Mouse (Mus musculus) kidney, embryonic 14.5 days (tissue): Measurements from ENCODE around the gene Pnkd. TPM values are rescaled to one million over a fixed set of nuclear protein-coding genes. Genes with fewer than 3 reads are reported as not detected.
A peak's percentile ranks its signal among the peaks of the same experiment; 100 is the strongest.
"Not testable (repeated sequence)": the region's sequence is repeated elsewhere in the genome, so short reads cannot be mapped to it uniquely, and the experiment has no call there.

Experiments used
- ATAC-seq: fragments of 200-750 bp; cut with Nextera tagmentation; 2 replicates; pipeline ENCODE4 v1.8.0; 2017; ENCODE audit warnings: moderate number of reproducible peaks, mild to moderate bottlenecking, moderate TSS enrichment, moderate library complexity; ENCODE audit not compliant: low FRiP score, low TSS enrichment
- H3K27ac ChIP-seq: fragments of 300-500 bp; sonication (generic); 2 replicates; pipeline ENCODE4 v1.5.1; 2014; ENCODE audit warnings: low read depth, mild to moderate bottlenecking, low read length, moderate library complexity, mixed read lengths
- H3K27me3 ChIP-seq: fragments of 300-500 bp; sonication (generic); 2 replicates; pipeline ENCODE4 v1.6.1; 2014; ENCODE audit warnings: mild to moderate bottlenecking, low read length; ENCODE audit not compliant: control insufficient read depth, insufficient read depth
- H3K36me3 ChIP-seq: fragments of 300-500 bp; sonication (generic); 2 replicates; pipeline ENCODE4 v1.6.1; 2014; ENCODE audit warnings: low read length, mixed read lengths; ENCODE audit not compliant: control insufficient read depth, insufficient read depth
- H3K4me1 ChIP-seq: fragments of 300-500 bp; sonication (generic); 2 replicates; pipeline ENCODE4 v1.6.1; 2014; ENCODE audit warnings: low read length, mixed read lengths; ENCODE audit not compliant: control insufficient read depth, insufficient read depth
- H3K4me2 ChIP-seq: fragments of 300-500 bp; sonication (generic); replicated peaks from 2 replicates; pipeline ENCODE4 v1.6.1; 2014; ENCODE audit warnings: low read depth, mild to moderate bottlenecking, low read length
- H3K4me3 ChIP-seq: fragments of 300-500 bp; sonication (generic); 2 replicates; pipeline ENCODE4 v1.5.1; 2014; ENCODE audit warnings: mild to moderate bottlenecking, low read length
- H3K9ac ChIP-seq: fragments of 300-500 bp; sonication (generic); 2 replicates; pipeline ENCODE4 v1.6.1; 2014; ENCODE audit warnings: low read depth, mild to moderate bottlenecking, low read length, moderate library complexity
- H3K9me3 ChIP-seq: fragments of 300-500 bp; sonication (generic); 2 replicates; pipeline ENCODE4 v1.6.1; 2016; ENCODE audit warnings: low read length; ENCODE audit not compliant: control insufficient read depth
- WGBS: fragments of 180-500 bp; shearing (Covaris S2); extraction: QIAGEN DNeasy Blood & Tissue Kit; methylation state at CpG from one replicate; pipeline ENCODE4 v1.1.7; 2014; 5-methylcytosine and 5-hydroxymethylcytosine counted together
- polyA plus RNA-seq: library from polyadenylated mRNA; unstranded; fragments of >200 nt; fragmentation: Nextera tagmentation; extraction: Ambion mirVana; gene quantifications from 2 replicates; pipeline ENCODE4 v1.2.1, GENCODE M21; 2014

The Pnkd gene
- polyA plus RNA-seq, 1 experiment from 2014 or later = 126 TPM

DNA sequence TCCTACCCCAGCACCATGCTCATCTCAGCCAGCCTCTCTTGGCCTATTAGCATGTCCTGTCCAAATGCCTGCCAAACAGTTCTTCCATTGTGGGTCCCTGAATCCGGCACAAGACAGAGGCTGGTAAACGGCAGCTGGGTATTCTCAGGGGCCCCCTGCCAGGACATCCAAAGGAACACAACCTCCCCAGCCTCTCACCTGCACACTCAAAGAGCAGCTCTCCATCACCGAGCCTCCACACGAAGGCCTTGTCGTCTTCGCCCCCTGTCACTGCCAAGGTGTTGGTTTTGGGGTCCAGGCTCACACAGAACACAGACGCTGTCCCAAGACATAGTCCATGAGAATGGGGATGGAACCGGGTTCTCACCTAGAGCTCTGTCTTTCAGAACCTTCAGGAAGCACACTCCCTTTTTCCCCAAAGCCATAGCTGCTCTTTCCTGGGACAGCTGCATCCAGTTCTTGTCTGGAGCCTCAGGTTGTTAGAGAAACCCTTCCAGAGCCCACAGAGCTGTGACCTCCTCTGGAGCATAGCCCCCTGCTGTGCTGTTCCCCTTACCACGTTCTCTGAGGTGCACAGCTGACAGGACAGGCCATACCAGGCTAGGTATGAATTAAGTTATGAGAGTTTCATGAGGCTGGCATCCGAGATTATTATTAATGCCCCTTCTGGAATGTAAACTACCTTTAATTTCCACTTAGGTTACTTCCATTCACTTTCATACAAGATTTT, 1.7 kb upstream of the Pnkd start:
- no peaks in the 10 kb centered on the region for H3K9me3 ChIP-seq
- H3K4me2 ChIP-seq = no peak overlapping the region
- no peak for ATAC-seq
- no peaks in the 10 kb centered on the region for H3K27me3 ChIP-seq
- no peak overlapping the region for H3K27ac ChIP-seq
- peaks cover 45% of the 10 kb centered on the region for H3K36me3 ChIP-seq
- H3K4me3 ChIP-seq = no peak overlapping the region
- peaks cover 10% of the 10 kb centered on the region for H3K4me1 ChIP-seq
- WGBS = 92% methylated on average over 10 of the region's 10 CpGs
- 0 out of 2 replicates have a peak overlapping the region, but pooled peaks have one; percentile 7 for H3K9ac ChIP-seq

DNA sequence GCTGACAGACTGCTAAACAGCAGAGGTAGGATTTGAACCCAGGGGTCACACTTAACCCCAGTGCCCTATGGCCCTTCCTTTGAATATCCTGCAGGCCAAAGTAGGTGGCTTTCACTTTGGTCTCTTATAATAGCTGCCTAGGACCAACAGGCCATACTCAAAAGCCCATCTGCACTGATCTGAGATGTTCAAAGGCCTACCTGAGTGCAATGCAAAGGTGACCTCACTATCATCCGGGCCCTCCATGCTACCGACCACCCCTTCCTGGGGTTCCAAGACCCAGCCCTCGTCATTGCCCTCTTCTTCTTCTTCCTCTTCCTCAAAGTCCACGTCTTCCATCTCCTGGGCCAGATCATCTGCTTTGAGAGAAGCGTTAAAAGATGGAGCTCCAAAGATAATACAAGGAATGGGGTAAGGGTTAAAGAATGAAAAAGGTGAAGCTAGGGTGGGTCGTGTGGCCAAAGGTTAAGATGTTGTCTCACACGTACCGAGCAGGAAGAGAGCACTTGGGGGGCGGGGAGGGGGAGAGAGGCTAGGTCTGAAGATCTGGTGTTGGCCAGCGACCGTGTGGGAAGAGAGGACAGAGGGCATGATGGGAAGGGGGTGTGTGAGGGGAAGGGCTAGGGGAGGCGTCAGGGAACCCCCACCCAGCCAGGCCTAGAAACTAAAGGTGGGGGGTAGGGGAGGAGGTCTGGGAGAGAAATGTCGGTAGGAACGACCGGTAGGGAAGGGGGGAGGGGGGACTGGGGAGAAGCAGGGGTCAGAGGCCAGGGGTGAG, 855 bp upstream of the Pnkd start:
- Histone ChIP-seq H3K4me3 (peak overlapping the region; percentile 83), H3K36me3 (peaks cover 50% of the 10 kb centered on the region), H3K27me3 (no peaks in the 10 kb centered on the region), H3K9ac (peak overlapping the region; percentile 80), H3K4me1 (peaks cover 9% of the 10 kb centered on the region; the same call in 1 of the 2 replicates), H3K27ac (peak overlapping the region; percentile 67), H3K9me3 (no peaks in the 10 kb centered on the region), H3K4me2 (peak overlapping the region; percentile 88)
- 11% methylated on average over 15 of the region's 15 CpGs for WGBS
- ATAC-seq = peak; percentile 60

DNA sequence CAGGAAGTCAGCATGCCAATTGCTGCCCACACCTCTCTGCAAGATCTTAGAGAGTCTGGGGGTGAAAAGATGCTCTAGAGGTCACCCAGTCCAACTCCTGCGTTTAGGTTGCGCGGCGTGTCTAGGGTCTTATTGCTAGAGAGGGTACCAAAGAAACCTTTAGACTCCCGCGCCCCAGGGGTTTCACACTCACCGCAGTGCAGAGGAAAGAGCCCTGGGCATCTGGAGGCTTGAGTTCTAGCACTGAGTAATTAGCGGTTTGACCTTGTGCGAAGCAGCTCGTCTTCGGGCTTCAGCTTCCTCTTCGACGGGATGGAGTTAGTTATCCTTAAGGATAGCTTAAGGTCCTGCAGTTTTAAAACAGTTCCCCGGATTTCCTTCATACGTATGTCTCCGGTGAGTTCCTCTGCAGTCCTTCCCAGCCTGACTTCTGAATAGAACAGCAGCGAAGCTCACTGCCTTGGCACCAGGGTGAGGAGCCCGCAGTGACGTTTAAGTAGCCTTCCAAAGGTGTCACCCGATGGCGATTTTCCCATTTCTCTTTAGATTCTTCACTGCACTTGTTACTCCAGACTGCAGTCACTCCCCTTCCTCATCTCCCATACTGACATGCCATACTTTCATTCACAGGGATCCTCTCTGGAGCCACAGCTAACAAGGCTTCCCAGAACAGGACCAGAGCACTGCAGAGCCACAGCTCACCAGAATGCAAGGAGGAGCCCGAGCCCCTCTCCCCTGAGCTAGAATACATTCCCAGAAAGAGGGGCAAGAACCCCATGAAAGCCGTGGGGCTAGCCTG, 681 bp downstream of the Pnkd start:
- 4% methylated on average over 23 of the region's 23 CpGs for WGBS
- no peak overlapping the region for H3K27ac ChIP-seq

DNA sequence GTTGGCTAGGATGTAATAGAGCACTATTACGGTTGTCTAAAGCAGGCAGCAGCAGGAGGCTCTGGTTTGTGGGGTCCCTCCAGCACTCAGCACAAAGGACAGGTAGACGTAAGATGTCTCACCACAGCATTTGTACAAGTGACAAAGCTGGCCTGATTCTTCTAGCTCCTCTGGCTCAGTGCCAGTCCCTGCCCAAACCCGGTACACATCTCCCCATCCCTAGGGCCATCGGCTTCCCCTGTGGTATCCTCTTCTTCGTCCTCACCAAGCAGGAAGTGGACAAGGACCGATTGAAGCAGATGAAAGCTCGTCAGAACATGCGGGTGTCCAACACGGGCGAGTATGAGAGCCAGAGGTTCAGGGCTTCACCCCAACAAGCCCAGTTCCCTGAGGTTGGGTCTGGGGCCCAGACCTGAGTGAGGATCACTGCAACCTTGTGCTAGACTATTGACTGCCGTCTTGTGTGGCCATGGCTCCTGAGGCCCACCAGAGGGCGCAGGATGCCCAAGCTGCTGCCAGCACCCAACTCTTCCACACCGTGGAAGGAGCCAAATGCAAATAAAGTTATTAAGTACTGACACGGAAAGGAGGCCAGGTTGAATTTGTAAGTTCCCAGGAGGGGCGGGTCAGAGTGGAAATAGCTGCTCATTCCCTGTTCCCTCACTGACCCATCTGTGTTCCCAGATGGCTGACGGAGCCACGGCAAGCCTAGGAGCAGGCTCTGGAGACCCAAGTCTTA, 2.3 kb downstream of the Pnkd start:
- H3K27ac ChIP-seq, ATAC-seq, H3K4me3 ChIP-seq, H3K4me2 ChIP-seq, H3K9me3 ChIP-seq, H3K9ac ChIP-seq, H3K27me3 ChIP-seq, H3K4me1 ChIP-seq: not testable (repeated sequence)
- WGBS = 62% methylated on average over 15 of the region's 17 CpGs
- peaks cover 43% of the 10 kb centered on the region for H3K36me3 ChIP-seq

More for the DNA sequence above, 681 bp downstream of the Pnkd start:
- no peaks in the 10 kb centered on the region for H3K27me3 ChIP-seq
- no peak for ATAC-seq
- H3K36me3 ChIP-seq = peaks cover 47% of the 10 kb centered on the region
- peak overlapping the region; percentile 73 for H3K9ac ChIP-seq
- H3K4me1 ChIP-seq = peaks cover 9% of the 10 kb centered on the region; the same call in 1 of the 2 replicates
- H3K9me3 ChIP-seq = no peaks in the 10 kb centered on the region
- peak overlapping the region; percentile 83 for H3K4me3 ChIP-seq
- peak overlapping the region; percentile 78 for H3K4me2 ChIP-seq

DNA sequence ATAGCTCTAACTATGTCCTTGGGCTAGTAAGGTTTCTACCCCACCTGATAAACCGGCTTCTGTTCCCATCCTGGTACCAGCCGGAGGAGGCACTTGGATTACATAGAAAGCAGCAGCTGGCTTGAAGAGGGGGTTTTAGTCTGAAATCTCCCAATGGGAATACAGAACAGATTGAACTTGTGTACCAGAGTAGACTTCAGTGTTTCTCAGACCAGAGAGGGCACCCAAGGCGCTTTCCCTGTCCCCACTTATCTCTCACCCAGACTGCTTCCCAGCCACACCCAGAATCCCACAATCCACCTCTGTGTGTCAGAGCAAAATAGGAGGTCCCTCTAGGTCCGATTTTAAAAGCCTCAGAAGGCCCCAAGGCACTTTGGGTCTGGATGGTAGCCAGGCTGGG, 3.6 kb downstream of the Pnkd start:
- no peak overlapping the region for H3K4me2 ChIP-seq
- no peak overlapping the region for H3K9ac ChIP-seq
- ATAC-seq = no peak
- no peak overlapping the region for H3K4me3 ChIP-seq
- WGBS = 83% methylated on average over 4 of the region's 4 CpGs
- H3K36me3 ChIP-seq = peaks cover 41% of the 10 kb centered on the region; the same call in 1 of the 2 replicates
- no peak overlapping the region for H3K27ac ChIP-seq
- peaks cover 9% of the 10 kb centered on the region; the same call in 1 of the 2 replicates for H3K4me1 ChIP-seq
- H3K27me3 ChIP-seq = no peaks in the 10 kb centered on the region
- no peaks in the 10 kb centered on the region for H3K9me3 ChIP-seq

DNA sequence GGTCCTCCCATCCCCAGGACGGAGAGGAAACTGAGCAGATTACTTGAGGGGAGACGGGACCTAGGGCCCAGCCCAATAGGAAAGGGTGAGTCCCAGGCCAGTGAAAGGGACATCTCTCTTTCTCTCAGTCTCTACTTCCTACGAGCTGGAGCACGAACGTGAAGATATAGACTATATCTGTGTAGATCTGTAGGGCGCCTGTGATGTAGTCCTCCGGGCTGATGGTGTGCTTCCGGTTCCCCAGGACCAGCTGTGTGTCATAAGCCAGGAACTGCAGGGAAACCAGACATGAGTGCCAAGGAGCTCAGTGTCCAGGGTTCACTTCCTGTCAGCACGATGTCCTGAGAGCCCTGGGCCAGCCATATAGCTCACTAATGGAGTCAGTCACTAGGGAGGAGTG, 4.5 kb downstream of the Pnkd start:
- H3K4me3 ChIP-seq = no peak overlapping the region
- no peak overlapping the region for H3K9ac ChIP-seq
- H3K9me3 ChIP-seq = no peaks in the 10 kb centered on the region
- H3K4me2 ChIP-seq = no peak overlapping the region
- H3K36me3 ChIP-seq = peaks cover 46% of the 10 kb centered on the region; the same call in 1 of the 2 replicates
- WGBS = 94% methylated on average over 9 of the region's 9 CpGs
- H3K27ac ChIP-seq = no peak overlapping the region
- H3K27me3 ChIP-seq = no peaks in the 10 kb centered on the region
- H3K4me1 ChIP-seq = peaks cover 4% of the 10 kb centered on the region; the same call in 1 of the 2 replicates
- no peak for ATAC-seq

DNA sequence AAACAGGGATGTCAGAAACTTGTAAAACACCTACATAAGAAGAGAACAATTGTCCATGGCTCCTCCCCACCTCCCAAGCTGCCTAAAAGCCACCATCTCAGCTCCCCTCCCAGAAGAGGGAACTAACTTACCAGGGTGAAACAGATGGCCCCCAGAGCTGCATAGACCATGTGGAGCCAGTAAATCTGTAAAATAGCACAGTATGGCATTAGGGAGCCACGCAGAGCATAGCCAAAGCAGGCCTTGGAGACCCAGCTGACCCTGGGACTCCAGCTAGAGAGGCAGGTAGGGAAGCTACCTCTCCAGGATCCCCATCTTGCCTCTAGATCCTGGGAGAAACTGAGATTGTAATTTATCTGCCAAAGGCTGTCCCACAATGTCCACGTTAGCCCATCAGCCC, 5.0 kb downstream of the Pnkd start:
- WGBS = 83% methylated on average over 2 of the region's 2 CpGs
- Histone ChIP-seq H3K4me1 (peaks cover 5% of the 10 kb centered on the region), H3K27ac (no peak overlapping the region), H3K4me3 (no peak overlapping the region), H3K36me3 (peaks cover 47% of the 10 kb centered on the region; the same call in 1 of the 2 replicates), H3K27me3 (no peaks in the 10 kb centered on the region), H3K9ac (no peak overlapping the region), H3K9me3 (no peaks in the 10 kb centered on the region), H3K4me2 (no peak overlapping the region)
- no peak for ATAC-seq

DNA sequence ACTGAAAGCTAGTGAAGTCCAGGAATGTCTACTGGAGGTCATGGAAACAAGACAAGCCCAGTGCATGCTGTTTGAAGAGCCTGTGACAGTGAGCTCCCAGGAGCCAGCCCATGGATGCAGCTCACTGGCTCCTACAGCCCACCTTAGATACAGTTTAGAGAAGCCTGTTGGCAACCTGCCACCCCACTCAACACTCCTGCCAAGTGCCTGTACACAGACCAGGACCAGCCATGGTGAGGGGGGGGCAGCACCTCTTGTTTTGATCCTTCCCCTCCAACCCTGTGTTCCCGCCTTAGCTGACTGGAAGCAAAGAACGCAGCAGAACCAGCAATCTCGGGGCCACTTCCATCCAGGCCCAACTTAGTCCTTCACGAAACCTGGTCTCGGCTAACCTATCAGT, 5.4 kb downstream of the Pnkd start:
- H3K9ac ChIP-seq = no peak overlapping the region
- peaks cover 9% of the 10 kb centered on the region for H3K4me1 ChIP-seq
- no peak for ATAC-seq
- no peaks in the 10 kb centered on the region for H3K9me3 ChIP-seq
- no peak overlapping the region for H3K4me2 ChIP-seq
- WGBS = 95% methylated on average over 5 of the region's 5 CpGs
- H3K27ac ChIP-seq = no peak overlapping the region
- no peaks in the 10 kb centered on the region for H3K27me3 ChIP-seq
- H3K4me3 ChIP-seq = no peak overlapping the region
- H3K36me3 ChIP-seq = peaks cover 47% of the 10 kb centered on the region; the same call in 1 of the 2 replicates
